Mouse (Mus musculus) frontal cortex, postnatal 10 days (tissue): Measurements from ENCODE around the gene Slc35e2.

Experiments used
- DNase-seq, 2 experiments: peaks; one replicate each; pipeline ENCODE4 v3.0.0; 2022; ENCODE audit warnings: low spot score in 2 of 2, mixed read lengths in 1 of 2

The Slc35e2 gene

GRCm38 (mm10) chr4:155577132-155577531 lies 24.1 kb upstream of the Slc35e2 start:
- no peak for DNase-seq

GRCm38 (mm10) chr4:155577741-155578140 lies 23.5 kb upstream of the Slc35e2 start:
- DNase-seq: no peak

GRCm38 (mm10) chr4:155578336-155579125 lies 22.7 kb upstream of the Slc35e2 start:
- DNase-seq: no peak

DNA sequence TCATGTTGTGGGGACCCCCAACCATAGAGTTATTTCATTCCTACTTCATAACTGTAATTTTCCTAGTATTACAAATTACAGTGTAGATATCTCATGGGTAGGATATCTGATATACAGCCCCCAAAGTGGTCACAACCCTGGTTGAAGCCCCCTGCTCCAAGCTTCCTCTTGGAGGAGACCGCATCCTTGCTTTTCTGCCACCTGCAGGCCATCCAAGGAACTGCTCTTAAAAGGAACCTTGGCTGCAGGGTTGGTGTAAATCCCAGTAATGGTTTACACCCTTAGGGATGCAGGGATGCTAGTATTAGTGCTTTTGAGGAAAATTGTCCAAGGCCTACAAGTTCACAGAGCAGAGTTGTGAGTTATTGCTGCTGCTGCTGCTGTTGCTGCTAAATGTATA lies 20.8 kb upstream of the Slc35e2 start:
- no peak for DNase-seq

DNA sequence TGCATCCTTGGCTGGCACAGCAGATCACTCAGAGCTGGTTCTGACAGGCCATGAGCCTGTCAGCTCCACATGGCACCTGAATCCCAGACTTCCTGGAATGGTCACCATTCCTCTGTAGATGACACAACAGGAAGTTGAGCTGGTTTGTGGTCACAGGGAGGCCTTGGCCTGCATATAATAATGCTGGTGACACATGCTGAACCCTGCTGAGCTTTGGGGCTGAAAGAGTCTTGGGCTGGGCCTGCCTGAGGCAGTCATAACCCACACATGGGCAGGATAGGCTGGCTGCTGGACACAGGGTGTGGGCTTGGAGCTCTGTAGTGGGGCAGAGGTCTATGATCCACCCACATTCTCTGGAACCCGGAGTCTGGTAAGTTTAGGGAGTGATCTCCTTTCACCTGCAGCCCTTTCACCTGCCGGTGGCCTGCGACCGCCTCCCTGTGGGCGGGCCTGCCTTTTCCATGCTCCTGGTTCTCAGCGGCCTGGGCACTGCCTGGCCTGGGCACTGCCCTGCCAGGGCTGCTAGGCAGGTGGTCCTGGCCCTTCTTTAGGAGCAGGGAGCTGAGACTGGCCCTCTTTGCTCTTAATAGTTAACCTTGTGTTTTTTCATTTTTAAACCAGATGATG lies 18.8 kb upstream of the Slc35e2 start:
- DNase-seq: no peak

DNA sequence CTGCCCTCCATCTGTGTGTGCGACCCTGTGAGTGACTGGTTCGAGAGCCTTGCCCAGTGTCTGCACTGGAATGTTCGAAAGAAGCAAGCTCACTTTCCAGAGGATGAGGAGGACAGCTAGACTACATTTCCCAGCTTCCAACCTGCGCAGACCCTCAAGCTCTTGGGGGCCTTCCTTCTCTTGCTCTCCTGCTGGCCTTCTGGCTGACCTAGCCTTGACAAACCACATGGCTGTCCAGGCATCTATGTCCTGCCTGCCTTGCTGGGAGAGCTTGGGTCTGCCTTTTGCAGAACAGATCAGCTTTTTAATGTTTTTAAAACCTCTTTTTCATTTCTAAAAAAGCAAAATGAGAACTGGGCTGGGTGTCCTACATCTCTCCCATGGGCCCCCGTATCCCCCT lies 11.9 kb upstream of the Slc35e2 start:
- no peak for DNase-seq

DNA sequence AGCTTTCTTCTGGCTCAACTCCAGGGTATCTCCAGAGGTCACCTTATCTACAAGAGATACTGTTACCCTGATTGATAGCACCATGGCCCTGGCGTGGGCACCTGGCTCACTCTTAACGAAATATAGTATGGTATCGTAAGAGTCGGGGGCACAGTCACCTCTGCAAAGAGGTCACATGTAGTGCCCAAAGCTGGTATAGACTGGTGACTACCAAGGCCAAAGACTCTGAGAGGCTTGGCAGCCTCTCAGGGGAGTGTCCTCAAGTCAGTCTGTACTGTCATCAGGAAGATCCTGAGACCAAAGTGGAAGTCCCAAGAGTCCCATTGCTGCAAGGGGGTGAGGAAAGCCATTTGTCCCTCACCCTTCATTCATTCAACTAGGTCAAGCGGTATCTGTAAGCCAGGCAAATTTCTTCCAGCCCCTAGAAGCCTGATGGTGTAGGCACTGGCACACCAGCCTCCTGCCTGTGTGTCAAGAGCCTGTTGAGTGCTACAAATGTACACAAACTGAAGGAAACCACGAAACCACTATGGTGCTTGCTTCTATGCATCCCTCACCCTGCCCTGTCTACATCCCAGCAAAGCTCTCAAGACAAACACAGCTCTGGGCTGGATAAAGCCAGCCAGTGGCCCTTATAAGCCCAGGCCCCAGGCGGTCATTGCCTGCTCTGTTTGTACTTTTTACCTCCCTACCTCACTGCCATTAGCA lies 10.1 kb upstream of the Slc35e2 start:
- no peak for DNase-seq

DNA sequence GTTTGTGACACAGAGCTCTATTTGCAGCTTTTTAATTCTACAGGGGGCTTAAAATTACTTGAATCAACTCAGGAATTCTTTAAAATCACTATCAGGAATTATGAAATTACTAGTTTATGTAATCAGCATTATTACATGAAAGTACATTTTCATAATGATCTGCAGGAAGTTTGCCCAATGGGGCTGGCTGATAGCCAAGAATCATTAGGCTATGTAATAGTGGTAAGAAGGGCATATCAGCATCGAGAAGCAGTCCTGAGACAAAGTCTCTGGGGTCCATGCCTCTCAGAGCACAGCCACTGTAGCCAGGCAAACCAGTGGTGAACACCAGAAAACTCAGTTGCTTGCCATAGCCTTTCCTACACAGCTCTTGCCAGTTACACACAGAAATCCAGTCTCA lies 7.4 kb upstream of the Slc35e2 start:
- DNase-seq: no peak

DNA sequence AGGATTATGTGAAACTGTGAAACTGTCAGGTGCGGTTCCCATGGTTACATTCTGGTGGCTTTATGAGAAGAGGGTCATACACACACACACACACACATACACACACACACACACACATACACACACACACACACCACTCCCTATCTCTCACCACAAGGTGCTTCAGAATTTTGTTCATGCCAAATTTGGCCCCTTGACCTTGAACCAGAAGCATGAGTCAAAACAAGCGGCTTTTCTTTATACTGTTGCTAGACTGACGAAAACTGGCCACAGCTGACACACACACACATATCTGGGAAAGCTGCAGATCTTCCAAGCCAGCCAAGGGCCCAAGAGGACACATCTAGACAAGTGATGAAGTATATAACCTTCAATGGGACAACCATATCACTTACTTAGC lies 5.4 kb upstream of the Slc35e2 start:
- no peak for DNase-seq

DNA sequence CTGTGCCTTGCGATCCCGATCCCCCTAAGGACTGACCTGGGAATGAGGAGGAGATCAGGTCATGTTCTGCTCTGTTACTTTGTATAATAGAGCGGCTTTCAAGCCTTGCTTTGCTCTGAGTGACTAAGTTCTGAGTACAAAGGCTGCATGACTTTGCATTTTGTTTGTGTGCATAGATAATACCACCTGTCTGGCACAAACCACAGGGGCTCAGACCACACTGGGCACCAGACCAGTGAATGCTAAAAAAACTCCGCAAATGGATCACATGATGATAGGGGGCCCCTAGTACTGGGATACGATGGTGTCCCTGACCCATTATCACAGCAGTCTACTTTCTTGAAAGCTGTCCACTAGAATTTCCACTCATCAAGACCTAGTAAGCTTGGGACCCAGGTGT lies 4.6 kb upstream of the Slc35e2 start:
- DNase-seq: no peak

GRCm38 (mm10) chr4:155598536-155598935 lies 2.7 kb upstream of the Slc35e2 start:
- no peak for DNase-seq

- no peak for DNase-seq
Measured at GRCm38 (mm10) chr4:155599901-155600825, 1.1 kb upstream of the Slc35e2 start.

- no peak for DNase-seq
Measured at GRCm38 (mm10) chr4:155601997-155602456, 811 bp downstream of the Slc35e2 start.

GRCm38 (mm10) chr4:155602753-155603152 lies 1.5 kb downstream of the Slc35e2 start:
- DNase-seq: no peak

DNA sequence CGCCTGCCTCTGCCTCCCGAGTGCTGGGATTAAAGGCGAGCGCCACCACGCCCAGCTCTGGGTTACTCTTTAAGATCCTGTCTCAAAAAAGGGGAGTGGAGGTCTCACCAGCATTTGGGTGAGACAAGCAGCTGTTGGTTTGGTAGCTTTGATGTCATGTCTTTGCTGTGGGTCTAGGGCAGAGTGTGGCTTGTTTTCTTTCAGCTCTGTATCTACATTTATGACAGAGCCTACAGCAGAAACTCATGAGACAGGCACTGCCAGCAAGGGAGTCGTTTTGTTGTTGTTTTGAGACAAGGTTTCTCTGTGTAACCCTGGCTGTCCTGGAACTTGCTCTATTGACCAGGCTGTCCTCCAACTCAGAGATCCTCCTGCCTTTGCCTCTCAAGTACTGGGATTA lies 2.6 kb downstream of the Slc35e2 start:
- DNase-seq: no peak

GRCm38 (mm10) chr4:155605132-155605531 lies 3.9 kb downstream of the Slc35e2 start:
- DNase-seq: no peak

- no peak for DNase-seq
Measured at GRCm38 (mm10) chr4:155606825-155607224, 5.6 kb downstream of the Slc35e2 start.

- no peak for DNase-seq
Measured at GRCm38 (mm10) chr4:155611860-155612259, 10.6 kb downstream of the Slc35e2 start.

DNA sequence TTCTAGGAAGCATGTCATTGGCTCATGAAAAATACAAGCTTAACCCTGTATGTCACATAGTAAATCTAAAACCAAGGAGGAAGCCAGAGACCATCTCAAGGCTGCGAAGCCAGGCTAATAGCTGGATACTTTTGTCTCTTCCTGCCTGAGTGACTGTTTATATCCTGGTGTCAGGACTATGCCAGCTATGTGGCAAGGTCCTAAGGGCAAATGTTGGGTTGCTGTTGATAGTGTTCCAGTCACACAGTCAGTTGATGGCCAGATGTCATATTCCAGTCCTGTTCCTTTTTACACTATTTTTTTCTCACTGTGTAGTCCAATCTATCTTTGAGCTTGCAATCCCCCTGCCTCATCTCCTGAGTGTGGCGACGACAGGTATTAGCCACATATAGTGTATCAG lies 12.0 kb downstream of the Slc35e2 start:
- no peak for DNase-seq

- no peak for DNase-seq
Measured at GRCm38 (mm10) chr4:155618321-155618720, 17.1 kb downstream of the Slc35e2 start.
